Mouse (Mus musculus): ENCODE measurements around the gene Sbpl. TPM values are rescaled to one million over a fixed set of nuclear protein-coding genes. Genes with fewer than 3 reads are reported as not detected.

The Sbpl gene
- polyA plus RNA-seq, 1 experiment from 2014 or later = not detected

- H3K27me3 ChIP-seq (ENCODE audit: control insufficient read depth, insufficient read depth, low read length) = no peaks in the 10 kb centered on the region
- peak; percentile 60 for ATAC-seq (ENCODE audit: low FRiP score, low TSS enrichment)
- H3K9me3 ChIP-seq (ENCODE audit: control insufficient read depth, low read length) = no peaks in the 10 kb centered on the region
- no peaks in the 10 kb centered on the region for H3K36me3 ChIP-seq (ENCODE audit: control insufficient read depth, insufficient read depth, low read length)
- H3K4me3 ChIP-seq (ENCODE audit: low read length) = no peak overlapping the region; the same call in 1 of the 2 replicates
- H3K9ac ChIP-seq (ENCODE audit: low read depth, low read length) = no peak overlapping the region
- H3K4me2 ChIP-seq (replicated peaks; ENCODE audit: low read depth, low read length) = peak overlapping the region; percentile 42
- H3K4me1 ChIP-seq (ENCODE audit: control insufficient read depth, insufficient read depth, low read length) = no peaks in the 10 kb centered on the region
- no peak overlapping the region for H3K27ac ChIP-seq (ENCODE audit: low read depth, low read length)
- WGBS = 42% methylated on average over 9 of the region's 9 CpGs
Observed at GRCm38 (mm10) chr17:23992789-23993553, 37.9 kb upstream of the Sbpl start.

GRCm38 (mm10) chr17:23989802-23990201 is 34.7 kb upstream of the Sbpl start:
- no peak for ATAC-seq (ENCODE audit: low FRiP score, low TSS enrichment)
- Histone ChIP-seq H3K27me3 (ENCODE audit: control insufficient read depth, insufficient read depth, low read length) (no peaks in the 10 kb centered on the region), H3K4me3 (ENCODE audit: low read length) (no peak overlapping the region), H3K9ac (ENCODE audit: low read depth, low read length) (no peak overlapping the region), H3K27ac (ENCODE audit: low read depth, low read length) (no peak overlapping the region), H3K36me3 (ENCODE audit: control insufficient read depth, insufficient read depth, low read length) (no peaks in the 10 kb centered on the region), H3K4me2 (replicated peaks; ENCODE audit: low read depth, low read length) (no peak overlapping the region), H3K9me3 (ENCODE audit: control insufficient read depth, low read length) (no peaks in the 10 kb centered on the region), H3K4me1 (ENCODE audit: control insufficient read depth, insufficient read depth, low read length) (no peaks in the 10 kb centered on the region)
- WGBS = 60% methylated on average over 2 of the region's 2 CpGs

GRCm38 (mm10) chr17:23984989-23985388 is 29.9 kb upstream of the Sbpl start:
- Histone ChIP-seq H3K9ac (ENCODE audit: low read depth, low read length) (no peak overlapping the region), H3K4me2 (replicated peaks; ENCODE audit: low read depth, low read length) (no peak overlapping the region), H3K4me3 (ENCODE audit: low read length) (no peak overlapping the region), H3K4me1 (ENCODE audit: control insufficient read depth, insufficient read depth, low read length) (no peaks in the 10 kb centered on the region), H3K27ac (ENCODE audit: low read depth, low read length) (no peak overlapping the region), H3K9me3 (ENCODE audit: control insufficient read depth, low read length) (no peaks in the 10 kb centered on the region), H3K27me3 (ENCODE audit: control insufficient read depth, insufficient read depth, low read length) (no peaks in the 10 kb centered on the region), H3K36me3 (ENCODE audit: control insufficient read depth, insufficient read depth, low read length) (no peaks in the 10 kb centered on the region)
- no peak for ATAC-seq (ENCODE audit: low FRiP score, low TSS enrichment)
- 90% methylated on average over 1 of the region's 1 CpGs for WGBS

GRCm38 (mm10) chr17:23982912-23983311 is 27.8 kb upstream of the Sbpl start:
- H3K36me3 ChIP-seq (ENCODE audit: control insufficient read depth, insufficient read depth, low read length) = no peaks in the 10 kb centered on the region
- H3K9ac ChIP-seq (ENCODE audit: low read depth, low read length) = no peak overlapping the region
- H3K27ac ChIP-seq (ENCODE audit: low read depth, low read length) = no peak overlapping the region
- H3K4me1 ChIP-seq (ENCODE audit: control insufficient read depth, insufficient read depth, low read length) = no peaks in the 10 kb centered on the region
- H3K4me2 ChIP-seq (replicated peaks; ENCODE audit: low read depth, low read length) = no peak overlapping the region
- no peaks in the 10 kb centered on the region for H3K9me3 ChIP-seq (ENCODE audit: control insufficient read depth, low read length)
- no peak overlapping the region for H3K4me3 ChIP-seq (ENCODE audit: low read length)
- H3K27me3 ChIP-seq (ENCODE audit: control insufficient read depth, insufficient read depth, low read length) = no peaks in the 10 kb centered on the region
- no peak for ATAC-seq (ENCODE audit: low FRiP score, low TSS enrichment)
- WGBS = 48% methylated on average over 4 of the region's 4 CpGs

- WGBS = 65% methylated on average over 10 of the region's 10 CpGs
- no peak within 1 kb of the TSS for H3K27ac ChIP-seq (ENCODE audit: low read depth, low read length)
Observed at GRCm38 (mm10) chr17:23980297-23980909, 25.3 kb upstream of the Sbpl start, which contains the start of gene Prss30. Prss30 (minus strand) TSS chr17:23980566.

GRCm38 (mm10) chr17:23979471-23979870 is 24.4 kb upstream of the Sbpl start:
- Histone ChIP-seq H3K9ac (ENCODE audit: low read depth, low read length) (no peak overlapping the region), H3K36me3 (ENCODE audit: control insufficient read depth, insufficient read depth, low read length) (no peaks in the 10 kb centered on the region), H3K4me2 (replicated peaks; ENCODE audit: low read depth, low read length) (no peak overlapping the region), H3K4me3 (ENCODE audit: low read length) (no peak overlapping the region), H3K4me1 (ENCODE audit: control insufficient read depth, insufficient read depth, low read length) (no peaks in the 10 kb centered on the region), H3K9me3 (ENCODE audit: control insufficient read depth, low read length) (no peaks in the 10 kb centered on the region), H3K27me3 (ENCODE audit: control insufficient read depth, insufficient read depth, low read length) (no peaks in the 10 kb centered on the region), H3K27ac (ENCODE audit: low read depth, low read length) (no peak overlapping the region)
- ATAC-seq (ENCODE audit: low FRiP score, low TSS enrichment) = no peak
- WGBS = 38% methylated on average over 3 of the region's 3 CpGs

More at GRCm38 (mm10) chr17:23980297-23980909, 25.3 kb upstream of the Sbpl start, which contains the start of gene Prss30:
- Histone ChIP-seq H3K4me3 (ENCODE audit: low read length) (no peak within 1 kb of the TSS), H3K4me1 (ENCODE audit: control insufficient read depth, insufficient read depth, low read length) (no peaks in the 10 kb centered on the region), H3K9me3 (ENCODE audit: control insufficient read depth, low read length) (no peaks in the 10 kb centered on the region), H3K9ac (ENCODE audit: low read depth, low read length) (no peak within 1 kb of the TSS), H3K4me2 (replicated peaks; ENCODE audit: low read depth, low read length) (no peak within 1 kb of the TSS), H3K36me3 (ENCODE audit: control insufficient read depth, insufficient read depth, low read length) (no peaks in the 10 kb centered on the region), H3K27me3 (ENCODE audit: control insufficient read depth, insufficient read depth, low read length) (no peaks in the 10 kb centered on the region)
- no peak for ATAC-seq (ENCODE audit: low FRiP score, low TSS enrichment)

GRCm38 (mm10) chr17:23976665-23977064 is 21.6 kb upstream of the Sbpl start:
- H3K9me3 ChIP-seq (ENCODE audit: control insufficient read depth, low read length) = no peaks in the 10 kb centered on the region
- no peaks in the 10 kb centered on the region for H3K27me3 ChIP-seq (ENCODE audit: control insufficient read depth, insufficient read depth, low read length)
- H3K4me3 ChIP-seq (ENCODE audit: low read length) = no peak overlapping the region
- H3K27ac ChIP-seq (ENCODE audit: low read depth, low read length) = no peak overlapping the region
- H3K4me1 ChIP-seq (ENCODE audit: control insufficient read depth, insufficient read depth, low read length) = no peaks in the 10 kb centered on the region
- WGBS = 86% methylated on average over 4 of the region's 4 CpGs
- no peak overlapping the region for H3K9ac ChIP-seq (ENCODE audit: low read depth, low read length)
- no peak overlapping the region for H3K4me2 ChIP-seq (replicated peaks; ENCODE audit: low read depth, low read length)
- no peak for ATAC-seq (ENCODE audit: low FRiP score, low TSS enrichment)
- no peaks in the 10 kb centered on the region for H3K36me3 ChIP-seq (ENCODE audit: control insufficient read depth, insufficient read depth, low read length)

- H3K4me2 ChIP-seq (replicated peaks; ENCODE audit: low read depth, low read length) = no peak overlapping the region
- H3K4me1 ChIP-seq (ENCODE audit: control insufficient read depth, insufficient read depth, low read length) = no peaks in the 10 kb centered on the region
- ATAC-seq (ENCODE audit: low FRiP score, low TSS enrichment) = no peak
- no peaks in the 10 kb centered on the region for H3K36me3 ChIP-seq (ENCODE audit: control insufficient read depth, insufficient read depth, low read length)
- H3K27me3 ChIP-seq (ENCODE audit: control insufficient read depth, insufficient read depth, low read length) = no peaks in the 10 kb centered on the region
- no peak overlapping the region for H3K9ac ChIP-seq (ENCODE audit: low read depth, low read length)
- H3K9me3 ChIP-seq (ENCODE audit: control insufficient read depth, low read length) = no peaks in the 10 kb centered on the region
- 88% methylated on average over 9 of the region's 9 CpGs for WGBS
- H3K27ac ChIP-seq (ENCODE audit: low read depth, low read length) = no peak overlapping the region
- H3K4me3 ChIP-seq (ENCODE audit: low read length) = no peak overlapping the region
Observed at GRCm38 (mm10) chr17:23971315-23971714, 16.2 kb upstream of the Sbpl start.

- Histone ChIP-seq H3K4me2 (replicated peaks; ENCODE audit: low read depth, low read length) (no peak overlapping the region), H3K4me3 (ENCODE audit: low read length) (no peak overlapping the region), H3K36me3 (ENCODE audit: control insufficient read depth, insufficient read depth, low read length) (no peaks in the 10 kb centered on the region), H3K27me3 (ENCODE audit: control insufficient read depth, insufficient read depth, low read length) (no peaks in the 10 kb centered on the region), H3K27ac (ENCODE audit: low read depth, low read length) (no peak overlapping the region), H3K9me3 (ENCODE audit: control insufficient read depth, low read length) (no peaks in the 10 kb centered on the region), H3K9ac (ENCODE audit: low read depth, low read length) (no peak overlapping the region), H3K4me1 (ENCODE audit: control insufficient read depth, insufficient read depth, low read length) (no peaks in the 10 kb centered on the region)
- peak; percentile 62; the same call in 1 of the 2 replicates for ATAC-seq (ENCODE audit: low FRiP score, low TSS enrichment)
- WGBS = 0% methylated on average over 1 of the region's 1 CpGs
Observed at GRCm38 (mm10) chr17:23969231-23969630, 14.2 kb upstream of the Sbpl start.

Measured in kidney, embryonic 14.5 days (tissue).